Mouse (Mus musculus) heart, adult 8-10 months (tissue): Measurements from ENCODE around the gene Rnase11. TPM values are rescaled to one million over a fixed set of nuclear protein-coding genes. Genes with fewer than 3 reads are reported as not detected.

Experiments used
- DNase-seq: peaks from one replicate; pipeline ENCODE4 v3.0.0; 2022; ENCODE audit warnings: low spot score
- total RNA-seq, 4 experiments: library from RNA; stranded (reverse); gene quantifications; 2 replicates each; pipeline ENCODE4 v1.2.4; 2022

The Rnase11 gene
- total RNA-seq, 4 experiments from 2014 or later: not detected

DNA sequence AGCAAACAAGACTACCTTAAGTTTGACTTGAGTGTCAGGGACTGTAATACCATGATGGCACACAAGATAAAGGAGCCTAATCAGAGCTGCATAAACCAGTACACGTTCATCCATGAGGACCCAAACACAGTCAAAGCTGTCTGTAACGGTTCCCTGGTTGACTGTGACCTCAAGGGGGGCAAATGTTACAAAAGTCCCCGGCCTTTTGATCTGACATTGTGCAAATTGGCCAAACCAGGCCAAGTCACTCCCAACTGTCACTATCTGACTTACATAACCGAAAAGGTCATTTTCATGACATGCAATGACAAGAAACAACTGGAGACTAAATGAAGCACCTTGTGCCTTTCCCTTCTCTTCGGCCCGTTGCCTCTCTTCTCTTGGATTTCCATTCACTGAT, 40.4 kb downstream of the Rnase11 start:
- no peak for DNase-seq

DNA sequence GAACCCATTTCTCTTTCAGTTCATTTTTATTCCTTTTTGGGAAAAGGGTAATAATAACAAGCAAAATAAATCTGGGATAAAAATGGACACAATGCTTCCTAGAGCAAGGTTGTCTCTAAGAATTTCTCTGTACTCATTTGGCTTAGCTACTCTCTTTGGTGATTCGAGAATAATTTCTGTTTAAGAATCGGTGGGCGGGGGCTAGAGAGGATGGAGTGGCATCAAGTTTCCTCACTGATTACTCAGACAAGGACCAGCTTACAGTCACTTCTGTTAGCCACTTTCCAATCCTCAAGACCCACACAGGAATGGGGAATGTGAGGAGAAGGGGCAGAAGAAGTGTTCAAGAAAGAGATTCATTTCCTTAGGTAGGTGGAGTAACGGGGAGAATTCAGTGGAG, 41.2 kb downstream of the Rnase11 start:
- DNase-seq: no peak

- peak; percentile 83 for DNase-seq
Measured at GRCm38 (mm10) chr14:51007914-51008713, 41.8 kb downstream of the Rnase11 start.

- no peak for DNase-seq
Measured at GRCm38 (mm10) chr14:51007152-51007801, 42.7 kb downstream of the Rnase11 start, which contains the start of gene Rnase10. Gene Rnase10, plus strand, starts transcription at chr14:51007751.

Other genes starting within 250 kb of the Rnase11 start
- under 1 TPM in 1 of 4 experiments, not detected in 3; 0.47 TPM for gene Ccnb1ip1, start 242.4 kb downstream of the Rnase11 start, total RNA-seq
- 10 to 100 TPM; 11.6 to 16.2 (median 13.0) TPM for gene Parp2, start 242.3 kb downstream of the Rnase11 start, total RNA-seq
- 10 to 100 TPM in 2 of 4 experiments, 1 to 10 TPM in 2; 8.0 to 12.1 (median 10.0) TPM for gene Tep1, start 179.6 kb downstream of the Rnase11 start, total RNA-seq
- gene Klhl33, start 152.7 kb downstream of the Rnase11 start, total RNA-seq: 10 to 100 TPM; 13.4 to 33.6 (median 21.6) TPM
- 10 to 100 TPM; 53.6 to 75.8 (median 70.5) TPM for gene Osgep, start 125.3 kb downstream of the Rnase11 start, total RNA-seq
- 10 to 100 TPM; 23.1 to 33.8 (median 26.7) TPM for gene Apex1, start 125.2 kb downstream of the Rnase11 start, total RNA-seq
- 10 to 100 TPM; 19.3 to 24.5 (median 20.6) TPM for gene Pip4p1, start 119.3 kb downstream of the Rnase11 start, total RNA-seq
- 10 to 100 TPM in 1 of 4 experiments, 1 to 10 TPM in 3; 8.0 to 10.9 (median 9.3) TPM for gene Pnp, start 119.1 kb downstream of the Rnase11 start, total RNA-seq
- gene Gm49342, start 105.6 kb downstream of the Rnase11 start, total RNA-seq: 10 to 100 TPM in 2 of 4 experiments, 1 to 10 TPM in 2; 6.8 to 12.3 (median 9.5) TPM
- gene Pnp2, start 94.2 kb downstream of the Rnase11 start, total RNA-seq: 1 to 10 TPM in 1 of 4 experiments, under 1 TPM in 2, not detected in 1; 0.52 to 1.2 (median 0.84) TPM
- under 1 TPM in 3 of 4 experiments, not detected in 1; 0.25 to 0.37 (median 0.27) TPM for gene Rnase10, start 42.4 kb downstream of the Rnase11 start, total RNA-seq
- not detected for gene Rnase9, start 8.3 kb downstream of the Rnase11 start, total RNA-seq
- not detected for gene Rnase12, start 7.5 kb upstream of the Rnase11 start, total RNA-seq
- not detected for gene Olfr750, start 24.3 kb upstream of the Rnase11 start, total RNA-seq
- gene Rnase4, start 40.9 kb upstream of the Rnase11 start, total RNA-seq: 10 to 100 TPM; 38.7 to 52.9 (median 46.5) TPM
- gene Ang, start 41.0 kb upstream of the Rnase11 start, total RNA-seq: 1 to 10 TPM; 3.6 to 9.2 (median 4.9) TPM
- gene Eddm3b, start 64.3 kb upstream of the Rnase11 start, total RNA-seq: not detected
- gene Rnase6, start 73.7 kb upstream of the Rnase11 start, total RNA-seq: under 1 TPM; 0.16 to 0.63 (median 0.33) TPM
- 1 to 10 TPM in 2 of 4 experiments, under 1 TPM in 1, not detected in 1; 0.29 to 1.4 (median 1.3) TPM for gene Rnase1, start 96.6 kb upstream of the Rnase11 start, total RNA-seq
- not detected for gene Rnase2b, start 112.1 kb upstream of the Rnase11 start, total RNA-seq
- not detected for gene Ang2, start 149.0 kb upstream of the Rnase11 start, total RNA-seq
- not detected for gene Ear14, start 153.2 kb upstream of the Rnase11 start, total RNA-seq
- 10 to 100 TPM in 1 of 4 experiments, 1 to 10 TPM in 2, under 1 TPM in 1; 0.95 to 12.3 (median 2.4) TPM for gene Rnase2a, start 205.9 kb upstream of the Rnase11 start, total RNA-seq